Mouse (Mus musculus) heart, embryonic 10.5 days (tissue): ENCODE data around the gene Daam1. TPM values are rescaled to one million over a fixed set of nuclear protein-coding genes. Genes with fewer than 3 reads are reported as not detected.

ENCODE experiments used
- DNase-seq: peaks from one replicate; pipeline ENCODE4 v3.0.0-alpha.2; 2017; ENCODE audit warnings: low spot score
- H3K27ac ChIP-seq: fragments of 300-500 bp; sonication (generic); 2 replicates; pipeline ENCODE4 v1.5.1; 2016; ENCODE audit warnings: mild to moderate bottlenecking
- H3K27me3 ChIP-seq: fragments of 300-500 bp; sonication (generic); 2 replicates; pipeline ENCODE4 v1.6.1; 2016; ENCODE audit warnings: mild to moderate bottlenecking; ENCODE audit not compliant: poor library complexity, insufficient read depth, severe bottlenecking
- H3K36me3 ChIP-seq: fragments of 300-500 bp; sonication (generic); 2 replicates; pipeline ENCODE4 v1.6.1; 2016; ENCODE audit warnings: mild to moderate bottlenecking, moderate library complexity
- H3K4me1 ChIP-seq: fragments of 300-500 bp; sonication (generic); 2 replicates; pipeline ENCODE4 v1.6.1; 2016; ENCODE audit warnings: mild to moderate bottlenecking
- H3K4me3 ChIP-seq: fragments of 300-500 bp; sonication (generic); 2 replicates; pipeline ENCODE4 v1.5.1; 2016; ENCODE audit warnings: mild to moderate bottlenecking, moderate library complexity
- H3K9me3 ChIP-seq: fragments of 300-500 bp; sonication (generic); 2 replicates; pipeline ENCODE4 v1.6.1; 2016; ENCODE audit warnings: mild to moderate bottlenecking, moderate library complexity
- WGBS: fragments of 180-500 bp; shearing (Covaris S2); methylation state at CpG from one replicate; pipeline ENCODE4 v1.1.7; 2016; 5-methylcytosine and 5-hydroxymethylcytosine counted together
- polyA plus RNA-seq: library from polyadenylated mRNA; unstranded; fragments of >200 nt; fragmentation: Nextera tagmentation; extraction: Ambion mirVana; gene quantifications from 2 replicates; pipeline ENCODE4 v1.2.1, GENCODE M21; 2016

Daam1 gene
- polyA plus RNA-seq, 1 experiment from 2014 or later, result 11.5 TPM

DNA sequence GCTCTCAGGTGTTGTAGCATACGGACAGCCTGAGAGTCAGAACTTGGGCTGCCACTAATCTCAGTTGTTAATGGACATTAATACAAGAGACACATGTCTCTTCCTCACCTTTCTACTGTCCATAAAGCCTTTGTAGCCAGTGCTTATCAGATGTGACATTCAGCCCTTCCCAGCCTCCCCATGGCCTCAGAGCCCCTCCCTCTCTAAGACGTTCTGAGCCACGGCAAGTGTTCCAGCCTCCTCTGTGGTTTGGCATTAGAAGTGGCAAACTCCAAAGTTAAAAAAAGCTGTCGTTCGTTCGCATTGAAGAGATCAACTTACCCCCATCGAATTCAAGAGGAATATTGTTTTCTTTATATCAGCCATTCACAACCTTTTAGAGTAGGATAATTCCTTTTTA lies 21.8 kb downstream of the Daam1 start:
- Histone ChIP-seq H3K27ac (no peak overlapping the region), H3K36me3 (no peaks in the 10 kb centered on the region), H3K27me3 (no peaks in the 10 kb centered on the region), H3K4me3 (no peak overlapping the region), H3K9me3 (no peaks in the 10 kb centered on the region), H3K4me1 (peaks cover 80% of the 10 kb centered on the region)
- 52% methylated on average over 7 of the region's 7 CpGs for WGBS
- DNase-seq, result no peak

DNA sequence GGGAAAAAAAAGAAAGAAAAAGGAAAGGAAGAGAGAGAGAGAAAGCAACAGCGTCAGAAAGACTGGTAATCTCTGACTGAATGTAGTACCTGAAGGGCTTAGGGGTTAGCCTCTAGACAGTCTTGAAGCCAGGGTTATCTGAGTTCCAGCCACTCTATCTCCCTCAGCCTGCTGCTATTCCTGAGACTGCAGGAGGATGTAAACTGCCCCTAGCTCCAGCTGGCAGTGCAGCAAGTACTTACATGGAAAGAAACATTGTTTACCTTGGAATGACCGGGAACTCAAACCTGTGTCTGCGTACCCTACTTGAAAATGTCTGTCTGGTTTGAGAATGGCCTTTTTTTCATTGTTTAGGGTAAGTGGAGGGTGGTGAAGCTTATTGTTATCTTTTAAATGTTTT lies 22.8 kb downstream of the Daam1 start:
- Histone ChIP-seq H3K9me3 (no peaks in the 10 kb centered on the region), H3K4me3 (no peak overlapping the region), H3K27me3 (no peaks in the 10 kb centered on the region), H3K36me3 (no peaks in the 10 kb centered on the region), H3K27ac (peak overlapping the region; percentile 73; the same call in 1 of the 2 replicates), H3K4me1 (peaks cover 79% of the 10 kb centered on the region)
- no peak for DNase-seq
- WGBS, result 38% methylated on average over 3 of the region's 3 CpGs

DNA sequence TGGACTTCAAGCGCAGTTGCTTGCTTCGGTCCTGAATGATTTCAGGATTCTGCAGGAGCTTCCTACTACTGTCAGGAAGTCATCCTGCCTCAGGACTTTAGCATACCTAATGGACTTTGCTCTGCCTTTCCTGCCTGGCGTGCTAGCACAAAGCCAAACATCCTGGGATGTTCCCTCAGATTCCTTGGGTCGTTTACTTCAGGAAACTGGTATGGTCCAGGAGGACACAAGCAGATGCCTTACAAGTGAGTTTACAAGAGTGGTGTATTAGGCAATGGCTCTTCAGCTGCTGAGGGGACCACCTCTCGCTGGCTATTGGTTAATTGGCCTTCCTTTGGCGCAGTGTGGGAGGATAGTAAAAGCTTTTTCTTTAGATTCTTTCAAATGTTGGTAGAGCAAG lies 23.3 kb downstream of the Daam1 start:
- no peak overlapping the region for H3K4me3 ChIP-seq
- no peaks in the 10 kb centered on the region for H3K9me3 ChIP-seq
- no peaks in the 10 kb centered on the region for H3K36me3 ChIP-seq
- H3K27me3 ChIP-seq, result no peaks in the 10 kb centered on the region
- 68% methylated on average over 6 of the region's 6 CpGs for WGBS
- no peak for DNase-seq
- H3K4me1 ChIP-seq, result peaks cover 79% of the 10 kb centered on the region
- peak overlapping the region; percentile 73 for H3K27ac ChIP-seq

DNA sequence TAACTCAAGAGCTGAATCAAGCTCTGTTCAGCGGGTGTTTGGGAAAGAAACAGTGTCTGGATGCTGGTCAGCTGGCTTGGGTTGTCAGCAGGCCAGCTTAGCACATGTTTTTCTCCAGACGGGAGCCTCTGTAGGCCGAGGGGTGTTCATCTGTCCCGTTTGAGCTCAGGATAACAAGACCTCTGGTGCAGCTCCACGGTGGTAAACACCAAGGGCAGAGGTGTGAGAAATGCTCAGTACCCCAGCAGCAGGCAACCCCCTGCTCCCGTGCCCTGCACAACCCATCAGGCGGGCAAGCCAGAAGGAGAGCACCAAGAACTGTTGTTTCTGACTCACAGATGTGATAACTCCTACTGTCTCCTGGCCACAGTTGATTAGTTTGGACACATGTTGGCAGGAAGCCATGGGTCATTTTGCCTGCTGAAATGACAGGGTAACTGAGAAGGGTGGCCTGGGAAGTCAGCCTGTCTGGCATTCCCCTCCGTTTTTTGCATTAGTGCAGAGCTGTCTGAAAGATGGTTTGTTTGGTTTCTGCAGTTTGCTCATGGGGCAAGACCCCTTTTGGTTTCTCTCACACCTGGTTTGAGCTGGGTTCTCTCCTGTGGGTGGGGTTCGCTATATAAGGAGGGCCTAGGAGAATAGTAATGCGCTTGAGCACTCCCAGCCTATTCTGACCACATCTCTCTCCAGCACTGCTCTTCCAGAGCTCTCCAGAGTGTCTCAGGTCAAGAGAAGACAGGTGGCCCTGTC lies 25.0 kb downstream of the Daam1 start:
- H3K4me3 ChIP-seq, result peak overlapping the region; percentile 36; the same call in 1 of the 2 replicates
- DNase-seq, result peak; percentile 81
- H3K27ac ChIP-seq, result peak overlapping the region; percentile 81
- peaks cover 86% of the 10 kb centered on the region for H3K4me1 ChIP-seq
- WGBS, result 22% methylated on average over 10 of the region's 10 CpGs
- no peaks in the 10 kb centered on the region for H3K27me3 ChIP-seq
- peaks cover 4% of the 10 kb centered on the region for H3K36me3 ChIP-seq
- H3K9me3 ChIP-seq, result no peaks in the 10 kb centered on the region

DNA sequence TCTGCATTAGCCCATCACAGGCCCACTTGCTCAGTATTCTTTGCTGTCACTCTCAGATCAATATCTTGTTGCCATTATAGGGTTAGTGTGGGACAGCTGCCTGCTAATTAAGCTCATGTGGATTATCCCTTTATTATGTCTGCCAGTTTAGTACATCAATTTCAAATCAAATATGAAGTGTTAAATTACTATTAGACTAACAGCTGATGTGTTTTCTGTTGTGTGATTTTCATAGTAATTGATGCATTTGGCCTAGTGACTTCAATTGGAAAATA lies 25.5 kb downstream of the Daam1 start:
- no peak for DNase-seq
- peaks cover 4% of the 10 kb centered on the region for H3K36me3 ChIP-seq
- no peaks in the 10 kb centered on the region for H3K27me3 ChIP-seq
- peak overlapping the region; percentile 81 for H3K27ac ChIP-seq
- H3K4me1 ChIP-seq, result peaks cover 88% of the 10 kb centered on the region
- H3K4me3 ChIP-seq, result no peak overlapping the region
- no peaks in the 10 kb centered on the region for H3K9me3 ChIP-seq

DNA sequence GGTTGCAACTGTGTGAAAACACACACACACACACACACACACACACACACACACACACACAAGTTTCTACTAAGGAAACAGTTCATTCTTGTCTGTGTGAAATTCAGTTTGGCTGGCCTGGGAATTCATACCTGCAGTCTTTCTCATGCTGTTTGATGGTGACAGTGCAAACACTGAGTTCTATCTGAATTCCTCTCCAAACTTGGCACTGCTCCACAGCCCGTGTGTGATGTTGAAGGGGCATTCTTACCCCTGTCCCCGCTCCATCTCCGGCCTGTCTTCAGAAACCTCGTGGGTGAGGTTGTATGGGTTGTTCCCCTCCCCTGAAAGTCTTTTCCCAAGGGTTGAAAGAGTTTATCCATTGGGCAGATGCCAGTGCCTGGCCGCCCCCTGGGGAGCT lies 28.2 kb downstream of the Daam1 start:
- Histone ChIP-seq H3K36me3 (peaks cover 6% of the 10 kb centered on the region), H3K4me3 (no peak overlapping the region), H3K4me1 (peaks cover 97% of the 10 kb centered on the region), H3K9me3 (no peaks in the 10 kb centered on the region), H3K27me3 (no peaks in the 10 kb centered on the region), H3K27ac (no peak overlapping the region)
- 60% methylated on average over 5 of the region's 5 CpGs for WGBS
- no peak for DNase-seq

DNA sequence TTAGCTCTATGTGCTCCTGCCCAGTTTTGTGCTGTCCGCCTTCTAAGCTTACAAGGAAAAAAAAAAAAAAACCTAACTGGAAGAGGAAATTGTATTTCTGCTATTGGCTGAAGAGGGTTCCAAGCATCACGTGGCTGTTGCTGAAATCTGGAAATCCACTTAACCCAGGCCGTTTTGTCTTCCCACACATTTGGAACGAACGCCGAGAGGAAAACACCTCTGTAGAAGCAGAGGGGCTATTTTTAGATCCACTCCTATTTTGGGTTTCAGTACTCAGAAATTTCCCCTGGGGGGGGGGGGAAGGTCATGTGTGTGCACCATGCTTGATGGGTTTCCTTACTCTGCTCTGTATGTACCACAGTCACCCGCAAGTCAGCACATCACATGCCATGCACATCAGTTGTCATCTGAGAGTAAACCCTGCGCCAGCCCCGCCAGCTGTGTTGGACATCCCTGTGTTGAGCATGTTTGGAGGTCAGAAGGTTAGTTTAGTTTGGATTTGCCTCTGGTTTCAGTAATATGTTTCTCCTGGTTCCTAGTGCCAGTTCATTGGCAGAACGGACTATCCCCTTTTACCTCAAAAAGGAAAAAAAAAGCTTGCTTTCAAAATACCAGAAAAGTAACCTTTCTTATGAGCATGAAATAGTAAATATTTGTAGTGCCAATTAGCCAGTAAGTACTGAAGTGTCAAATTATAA lies 33.1 kb downstream of the Daam1 start:
- peaks cover 6% of the 10 kb centered on the region for H3K36me3 ChIP-seq
- WGBS, result 28% methylated on average over 10 of the region's 10 CpGs
- H3K4me3 ChIP-seq, result no peak overlapping the region
- H3K27me3 ChIP-seq, result no peaks in the 10 kb centered on the region
- H3K4me1 ChIP-seq, result peaks cover 88% of the 10 kb centered on the region
- H3K27ac ChIP-seq, result peak overlapping the region; percentile 60
- no peaks in the 10 kb centered on the region for H3K9me3 ChIP-seq
- peak; percentile 87 for DNase-seq

DNA sequence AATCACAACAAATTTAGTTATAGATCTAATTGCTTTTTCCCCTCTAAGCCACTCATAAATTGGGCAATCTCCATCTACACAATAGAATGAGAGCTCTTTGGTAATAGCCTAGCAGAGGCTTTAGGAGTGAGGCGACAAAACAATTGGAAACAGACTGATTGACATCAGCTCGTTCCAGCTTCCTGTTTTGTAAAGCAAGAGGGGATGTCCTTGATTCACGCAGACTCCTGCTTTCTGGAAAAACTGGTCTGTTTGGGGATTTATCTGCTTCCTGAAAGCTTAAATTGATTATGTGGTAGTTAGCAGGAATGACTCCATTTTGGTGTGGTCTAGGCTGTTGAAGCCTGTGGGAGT lies 33.6 kb downstream of the Daam1 start:
- 43% methylated on average over 3 of the region's 3 CpGs for WGBS
- peak overlapping the region; percentile 60 for H3K27ac ChIP-seq
- H3K4me1 ChIP-seq, result peaks cover 88% of the 10 kb centered on the region
- H3K4me3 ChIP-seq, result no peak overlapping the region
- H3K36me3 ChIP-seq, result peaks cover 6% of the 10 kb centered on the region
- H3K9me3 ChIP-seq, result no peaks in the 10 kb centered on the region
- no peaks in the 10 kb centered on the region for H3K27me3 ChIP-seq
- DNase-seq, result no peak

DNA sequence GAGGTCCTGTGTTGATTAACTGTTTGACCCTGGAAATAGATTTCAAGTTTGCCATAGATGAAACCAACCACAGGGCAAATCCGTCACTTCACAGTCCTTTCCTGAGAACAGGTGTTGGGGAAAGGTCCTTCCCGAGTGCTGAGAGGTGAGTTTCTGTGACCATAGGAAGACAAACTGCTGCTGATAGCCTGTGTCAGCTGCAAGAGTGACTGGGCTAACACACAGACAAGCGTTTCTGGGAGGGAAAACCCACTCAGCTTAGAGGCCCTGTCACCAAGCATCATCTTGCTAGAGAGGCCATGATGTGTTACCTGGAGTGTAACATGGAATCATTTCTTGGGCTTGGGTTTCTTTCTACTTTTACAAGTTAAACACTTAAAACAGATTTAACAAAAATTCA lies 35.1 kb downstream of the Daam1 start:
- H3K36me3 ChIP-seq, result peaks cover 2% of the 10 kb centered on the region
- 39% methylated on average over 3 of the region's 3 CpGs for WGBS
- no peaks in the 10 kb centered on the region for H3K9me3 ChIP-seq
- peak overlapping the region; percentile 47; the same call in 1 of the 2 replicates for H3K27ac ChIP-seq
- H3K4me3 ChIP-seq, result no peak overlapping the region
- H3K27me3 ChIP-seq, result no peaks in the 10 kb centered on the region
- no peak for DNase-seq
- peaks cover 88% of the 10 kb centered on the region for H3K4me1 ChIP-seq

DNA sequence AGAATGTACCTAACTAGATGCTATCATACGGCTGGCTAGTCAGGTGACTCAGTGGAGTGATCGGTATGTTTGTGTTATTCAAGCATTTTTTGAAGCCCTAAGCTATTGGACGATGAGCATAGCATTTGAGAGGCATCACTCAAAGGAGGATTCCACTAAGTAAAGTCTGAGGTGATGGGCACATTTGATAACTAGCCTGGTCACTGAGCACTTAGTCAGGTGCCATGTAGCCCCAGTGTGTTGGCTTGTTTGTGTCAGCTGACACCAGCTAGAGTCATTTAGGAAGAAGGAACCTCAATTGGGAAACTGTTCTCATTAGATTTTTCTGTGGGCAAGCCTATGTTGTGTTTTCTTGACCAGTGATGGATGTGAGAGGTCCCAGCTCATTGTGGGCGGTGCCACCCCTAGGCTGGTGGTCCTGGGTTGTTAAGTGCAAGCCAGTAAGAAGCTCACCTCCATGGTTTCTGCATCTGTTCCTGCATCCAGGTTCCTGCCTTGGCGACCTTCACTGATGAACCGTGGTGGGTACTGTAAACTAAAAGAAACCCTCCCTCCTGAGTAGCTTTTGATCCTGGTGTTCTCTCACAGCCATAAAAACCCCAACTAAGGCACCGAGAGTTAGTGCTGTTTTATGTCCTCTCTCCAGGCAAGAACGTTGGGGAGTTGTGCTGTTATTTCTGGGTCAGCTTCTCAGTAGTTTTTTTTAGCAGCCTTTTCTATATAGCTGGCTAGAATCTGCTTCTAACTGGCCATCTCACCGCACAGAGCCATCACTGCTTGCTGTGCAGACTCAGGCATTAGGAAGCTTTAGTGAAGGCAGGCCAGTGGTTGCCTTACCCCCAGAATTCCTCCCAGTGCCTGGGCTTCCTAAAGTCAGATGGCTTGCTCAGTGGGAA lies 36.7 kb downstream of the Daam1 start:
- WGBS, result 72% methylated on average over 9 of the region's 9 CpGs
- H3K27me3 ChIP-seq, result no peaks in the 10 kb centered on the region
- peaks cover 88% of the 10 kb centered on the region for H3K4me1 ChIP-seq
- H3K27ac ChIP-seq, result peak overlapping the region; percentile 19
- DNase-seq, result no peak
- no peaks in the 10 kb centered on the region for H3K9me3 ChIP-seq
- H3K36me3 ChIP-seq, result peaks cover 2% of the 10 kb centered on the region; the same call in 1 of the 2 replicates
- no peak overlapping the region for H3K4me3 ChIP-seq

DNA sequence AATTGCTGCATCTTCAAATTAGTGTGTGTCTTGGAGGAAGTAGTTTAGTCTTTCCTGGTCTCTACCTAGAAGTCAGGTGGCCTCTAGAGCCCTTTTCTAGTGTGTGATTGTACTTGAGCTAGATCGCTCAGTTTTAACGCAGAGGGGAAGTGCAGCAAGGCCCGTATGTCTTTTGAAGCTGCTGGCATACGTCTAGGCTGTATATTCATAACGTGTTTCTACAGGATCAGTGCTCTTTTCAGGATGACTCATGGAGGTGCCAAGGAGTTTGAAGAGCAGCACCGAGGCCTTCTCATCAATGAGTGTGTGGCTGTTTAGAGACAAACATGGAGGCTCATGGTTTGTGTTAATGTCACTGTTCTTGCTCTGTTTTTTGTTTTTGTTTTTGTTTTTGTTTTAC lies 39.8 kb downstream of the Daam1 start:
- no peak overlapping the region for H3K4me3 ChIP-seq
- no peaks in the 10 kb centered on the region for H3K9me3 ChIP-seq
- H3K27me3 ChIP-seq, result no peaks in the 10 kb centered on the region
- H3K36me3 ChIP-seq, result no peaks in the 10 kb centered on the region
- no peak for DNase-seq
- peaks cover 76% of the 10 kb centered on the region for H3K4me1 ChIP-seq
- no peak overlapping the region for H3K27ac ChIP-seq
- WGBS, result 82% methylated on average over 6 of the region's 6 CpGs

DNA sequence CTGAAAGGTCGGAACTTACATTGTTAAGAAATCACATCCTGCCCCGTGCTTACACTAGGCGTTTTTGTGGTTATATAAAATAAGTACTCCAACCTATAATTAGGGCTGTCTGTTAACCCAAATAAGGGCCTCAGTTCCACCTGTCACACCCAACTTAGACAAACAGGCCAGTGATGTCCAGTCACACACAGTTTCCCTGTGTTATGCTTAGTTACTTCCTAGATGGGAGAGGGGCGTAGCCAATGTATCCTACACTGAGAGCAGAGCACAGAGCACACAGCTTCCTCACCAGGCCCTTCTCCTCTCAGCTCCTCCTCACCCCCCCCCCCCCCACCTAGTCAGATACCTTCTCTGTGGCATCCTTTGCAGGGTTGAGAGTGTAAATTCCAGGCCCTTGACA lies 41.5 kb downstream of the Daam1 start:
- Histone ChIP-seq H3K9me3 (no peaks in the 10 kb centered on the region), H3K4me3 (no peak overlapping the region), H3K4me1 (peaks cover 85% of the 10 kb centered on the region), H3K27me3 (no peaks in the 10 kb centered on the region), H3K36me3 (0 out of 2 replicates have a peak, but pooled peaks cover 7% of the 10 kb centered on the region), H3K27ac (no peak overlapping the region)
- 79% methylated on average over 4 of the region's 4 CpGs for WGBS
- no peak for DNase-seq

DNA sequence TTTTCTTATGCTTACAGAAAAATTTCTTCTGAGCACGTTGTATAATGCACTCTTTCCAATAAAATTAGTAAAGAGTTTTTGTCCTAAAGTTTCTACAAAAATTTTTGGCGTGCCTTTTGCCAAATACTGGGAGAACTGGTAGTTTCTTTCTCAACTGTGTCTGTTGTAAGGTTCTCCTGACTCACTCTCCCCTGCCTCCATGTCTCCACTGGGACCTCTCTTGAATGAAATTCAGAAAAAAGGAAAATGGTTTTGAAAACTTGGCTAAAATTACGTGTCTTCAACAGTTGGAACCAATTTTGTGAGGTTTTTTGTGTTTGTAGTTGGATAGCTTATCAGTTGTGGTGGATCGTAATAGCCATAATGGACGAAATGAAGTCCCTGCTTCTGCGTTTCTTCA lies 43.7 kb downstream of the Daam1 start:
- no peaks in the 10 kb centered on the region for H3K9me3 ChIP-seq
- H3K4me3 ChIP-seq, result no peak overlapping the region
- 0 out of 2 replicates have a peak, but pooled peaks cover 7% of the 10 kb centered on the region for H3K36me3 ChIP-seq
- DNase-seq, result no peak
- no peak overlapping the region for H3K27ac ChIP-seq
- no peaks in the 10 kb centered on the region for H3K27me3 ChIP-seq
- H3K4me1 ChIP-seq, result peaks cover 84% of the 10 kb centered on the region
- WGBS, result 91% methylated on average over 6 of the region's 6 CpGs
